Mouse (Mus musculus): ENCODE results near the gene Foxred2. TPM values are rescaled to one million over a fixed set of nuclear protein-coding genes. Genes with fewer than 3 reads are reported as not detected.

The Foxred2 gene
- total RNA-seq (2021), result under 1 TPM; 0.41 to 0.59 TPM
- long read RNA-seq, experiment 1, result 0 reads
- long read RNA-seq, experiment 2, result 0 reads

DNA sequence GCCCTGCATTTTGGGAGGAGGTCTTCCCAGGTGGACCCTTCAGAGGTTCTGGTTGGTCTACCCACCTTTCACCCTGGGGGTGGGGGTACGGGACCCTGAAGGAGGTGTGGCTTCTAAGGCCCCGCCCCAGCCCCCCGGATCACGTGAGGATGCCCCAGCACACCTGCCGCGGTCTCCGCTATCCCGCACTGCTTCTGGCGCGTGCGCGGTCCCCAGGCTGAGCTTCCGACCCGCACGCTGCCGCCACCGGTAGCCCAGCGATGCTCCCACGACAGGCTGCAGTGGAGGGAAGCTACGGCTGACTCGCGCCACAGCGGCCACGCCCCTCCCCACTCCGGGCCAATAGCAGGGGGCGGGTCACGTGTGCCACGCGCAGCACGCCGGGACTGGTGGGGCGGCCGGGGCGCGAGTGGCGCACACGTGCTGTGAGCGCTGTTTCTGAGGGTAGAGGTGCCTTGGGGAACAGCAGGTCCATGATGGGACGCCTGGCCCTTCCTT, at the start of gene Foxred2:
Foxred2 (minus strand) TSS at position 319 of the 498 bp plus-strand sequence.
- intact Hi-C loops (cut with DNase I), result no loop called here
- DNase-seq, result peak; percentile 77 to 83

GRCm38 (mm10) chr15:78003929-78004328, 47.4 kb upstream of the Foxred2 start:
- DNase-seq, result peak in 1 of 2 experiments; percentile 7
- intact Hi-C loops (cut with DNase I), result no loop called here

DNA sequence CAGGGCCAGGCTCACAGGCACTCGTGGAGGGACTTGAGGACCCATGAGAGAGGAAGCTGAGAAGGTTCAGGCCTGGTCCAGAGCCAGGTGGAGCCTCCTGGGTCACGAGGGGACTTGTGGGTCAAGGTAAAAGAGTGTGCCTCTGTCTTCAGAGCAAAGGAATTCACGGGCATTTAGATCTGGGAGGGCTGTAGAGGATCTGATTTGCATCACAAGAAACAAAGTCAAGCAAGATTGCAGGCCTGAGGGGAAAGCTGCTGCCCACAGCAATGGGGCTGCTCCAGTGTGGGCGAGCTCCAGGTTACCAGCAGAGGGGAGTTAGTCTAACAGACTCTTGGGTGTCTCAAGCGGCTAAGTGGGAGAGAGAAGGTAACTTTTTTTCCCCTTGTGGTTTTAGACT, 44.9 kb upstream of the Foxred2 start:
- intact Hi-C loops (cut with DNase I), result no loop called here
- DNase-seq, result no peak

GRCm38 (mm10) chr15:77988541-77988940, 32.0 kb upstream of the Foxred2 start:
- intact Hi-C loops (cut with DNase I), result no loop called here
- DNase-seq, result no peak

- intact Hi-C loops (cut with DNase I), result no loop called here
- DNase-seq, result no peak
These were observed 26.9 kb upstream of the Foxred2 start for GRCm38 (mm10) chr15:77983391-77983790.

GRCm38 (mm10) chr15:77982195-77982939, 25.8 kb upstream of the Foxred2 start:
- DNase-seq, result peak in 1 of 2 experiments; percentile 55
- intact Hi-C loops (cut with DNase I), result no loop called here

DNA sequence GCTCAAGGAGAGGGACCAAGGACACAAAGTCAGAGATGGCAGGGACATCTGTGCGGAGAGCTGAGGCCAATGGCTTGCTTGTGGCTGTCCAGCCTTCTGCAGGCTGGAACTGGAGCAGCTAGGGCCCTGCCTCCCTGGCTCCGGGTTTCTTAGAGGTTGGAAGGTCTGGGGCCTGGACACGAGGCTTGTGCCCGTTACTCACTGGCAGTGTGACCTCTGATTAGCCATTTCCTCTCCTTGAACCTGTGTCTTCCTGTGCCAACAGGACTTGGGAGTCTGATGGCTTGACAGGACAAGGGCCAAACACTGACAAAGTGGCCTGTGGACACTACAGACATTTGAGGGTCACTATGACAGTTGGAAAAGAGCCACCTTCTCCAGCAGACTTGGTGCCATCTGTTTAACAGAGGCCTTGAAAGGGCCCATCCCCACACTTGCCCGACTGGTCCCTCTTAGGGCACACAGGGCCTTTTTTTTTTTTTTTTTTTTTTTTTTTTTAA, 24.7 kb upstream of the Foxred2 start:
- no peak for DNase-seq
- intact Hi-C loops (cut with DNase I), result no loop called here

DNA sequence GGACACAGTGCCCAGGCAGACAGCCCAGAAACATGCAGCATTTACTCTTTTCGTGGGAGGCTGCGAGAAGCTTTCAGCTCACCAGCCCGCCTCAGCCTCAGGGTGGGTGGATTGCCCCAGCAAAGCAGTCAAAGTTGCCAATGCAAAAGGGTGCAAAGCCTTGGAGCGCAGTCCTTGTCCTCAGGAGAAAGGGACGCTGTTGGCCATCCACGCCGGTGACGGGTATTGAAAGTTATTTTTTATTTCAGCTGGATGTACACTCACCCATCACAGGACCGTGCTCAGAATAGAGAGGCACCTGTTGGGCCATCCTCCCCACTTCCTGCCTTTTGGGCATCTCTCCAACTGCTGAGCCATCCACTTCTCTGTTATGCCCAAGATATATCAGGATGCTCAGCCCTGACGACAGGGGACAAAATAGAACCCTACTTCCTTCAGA, 22.9 kb upstream of the Foxred2 start:
- intact Hi-C loops (cut with DNase I), result no loop called here
- no peak for DNase-seq

DNA sequence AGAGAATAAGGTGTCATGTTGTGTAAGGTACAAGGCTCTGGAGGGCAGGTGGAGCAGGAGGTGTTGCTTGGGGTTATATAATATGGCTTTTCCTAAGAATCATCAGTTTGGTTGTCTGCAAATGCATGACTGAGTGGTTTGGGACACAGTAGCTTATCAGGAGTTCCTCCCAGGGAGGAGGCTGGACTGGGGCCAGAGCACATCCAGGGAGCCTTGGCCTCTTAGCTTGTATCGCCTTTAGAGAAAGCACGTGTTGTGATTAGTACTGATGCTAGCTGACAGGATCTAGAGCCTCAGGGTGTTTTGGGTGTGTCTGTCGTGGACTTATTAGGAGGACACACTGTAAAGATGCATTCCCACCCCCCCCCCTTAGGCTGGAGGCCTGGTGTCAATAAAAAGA, 21.1 kb upstream of the Foxred2 start:
- no peak for DNase-seq
- intact Hi-C loops (cut with DNase I), result no loop called here

- intact Hi-C loops (cut with DNase I), result no loop called here
- DNase-seq, result no peak
These were observed 17.8 kb upstream of the Foxred2 start for GRCm38 (mm10) chr15:77974165-77974841.

DNA sequence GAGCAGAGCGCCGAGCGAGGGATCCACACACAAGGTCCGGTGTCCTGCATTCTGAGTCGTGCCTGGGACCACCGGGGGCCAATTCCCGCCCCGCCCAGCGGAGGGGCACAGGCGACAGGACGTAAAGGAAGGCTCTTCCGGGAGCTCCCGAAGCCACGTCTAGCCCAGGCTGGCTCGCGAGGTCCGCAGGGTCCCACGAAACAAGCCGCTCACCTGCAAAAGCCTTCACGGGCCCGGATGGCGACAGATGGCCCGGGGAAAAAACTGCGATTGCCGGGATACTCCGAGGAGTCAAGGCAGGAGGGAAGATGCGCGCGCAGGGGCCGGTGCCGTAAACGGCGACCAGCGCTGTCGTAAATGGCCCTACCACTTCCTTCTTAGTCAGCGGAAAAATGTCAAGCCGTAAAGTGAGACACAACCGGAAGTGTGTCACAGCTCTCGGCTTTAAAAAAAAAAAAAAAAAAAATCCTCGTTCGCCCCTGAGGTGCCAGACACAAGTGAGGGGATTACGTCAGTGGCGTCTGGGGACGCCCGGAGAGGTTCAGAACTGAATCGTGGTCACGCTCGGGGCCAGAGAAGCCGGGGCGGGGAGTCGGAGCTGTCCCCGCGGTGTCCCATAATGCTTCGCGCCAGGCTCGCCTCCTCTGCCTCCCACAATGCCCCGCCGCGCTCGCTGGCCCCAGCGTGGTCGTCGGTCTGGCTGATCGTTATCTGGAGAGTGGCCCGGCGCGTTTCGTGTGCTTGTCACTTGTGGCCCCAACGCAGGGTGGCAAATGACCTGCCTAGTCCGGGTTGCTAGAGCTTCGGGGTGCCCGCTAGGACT, 14.2 kb upstream of the Foxred2 start, which contains the start of gene Eif3d:
Eif3d (minus strand) TSS at position 344 of the 823 bp plus-strand sequence.
- peak; percentile 96 to 98 for DNase-seq
- intact Hi-C loops (cut with DNase I), result no loop called here

DNA sequence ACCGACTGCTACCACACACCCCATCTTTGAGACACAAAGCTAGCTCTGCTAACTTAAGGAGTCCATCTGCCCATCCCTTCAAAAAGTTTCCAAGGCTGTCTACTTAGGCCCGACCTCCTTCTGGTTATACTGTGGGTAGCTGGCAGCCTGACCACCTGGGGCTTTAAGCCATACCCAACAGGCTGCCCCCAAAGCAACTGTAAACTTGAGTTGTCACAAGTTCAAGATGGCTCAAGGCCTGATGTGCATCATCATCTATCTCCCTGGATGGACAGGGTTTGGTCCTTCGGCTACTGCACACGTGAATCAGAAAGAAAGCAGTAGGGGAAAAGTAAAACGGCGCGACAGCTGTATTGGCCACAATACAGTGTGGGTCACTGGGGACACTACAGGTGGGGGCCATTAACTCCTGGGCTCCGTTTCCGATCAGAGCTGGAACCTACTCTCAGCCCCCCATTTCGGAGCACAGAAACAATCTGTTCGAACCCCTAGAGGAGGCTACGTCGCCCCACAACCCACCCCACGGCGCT, 13.5 kb upstream of the Foxred2 start:
- no peak for DNase-seq
- intact Hi-C loops (cut with DNase I), result no loop called here

DNA sequence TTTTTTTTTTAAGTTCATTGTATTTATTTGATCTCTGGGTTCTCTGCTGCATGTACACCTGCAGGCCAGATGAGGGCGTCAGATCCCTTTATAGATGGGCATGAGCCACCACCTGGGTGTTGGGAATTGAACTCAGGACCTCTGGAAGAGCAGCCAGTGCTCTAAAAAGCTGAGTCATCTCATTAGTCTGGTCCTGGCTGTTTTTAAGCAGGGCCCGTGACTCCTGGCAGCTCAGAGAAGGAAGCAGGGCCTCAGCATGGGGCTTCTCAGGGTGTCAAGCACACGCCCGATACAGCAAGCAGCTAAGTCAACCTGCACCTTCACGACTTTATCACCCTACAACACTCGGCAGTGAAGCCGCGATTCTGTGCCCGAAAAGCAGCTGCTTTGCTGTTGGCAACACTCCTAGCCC, 8.6 kb upstream of the Foxred2 start:
- intact Hi-C loops (cut with DNase I), result no loop called here
- no peak for DNase-seq

DNA sequence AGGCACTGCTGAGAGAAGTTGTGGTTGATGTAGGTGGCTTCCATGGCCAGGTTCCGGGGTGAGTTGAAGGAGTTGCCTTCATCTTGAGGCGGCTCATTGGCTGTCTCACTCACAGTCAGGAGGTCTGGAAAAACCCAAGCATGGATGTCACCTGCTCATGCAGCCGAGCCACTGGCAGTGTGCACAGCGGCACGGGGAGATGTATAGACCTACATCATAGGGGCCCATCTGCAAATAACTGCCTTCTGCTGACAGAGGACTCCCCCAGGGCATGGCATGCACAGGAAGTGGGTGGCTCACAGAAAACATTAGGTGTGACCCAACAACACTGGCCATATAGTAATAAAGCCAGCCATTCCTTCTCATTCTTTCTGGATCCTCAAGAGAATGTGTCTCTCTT, 5.9 kb upstream of the Foxred2 start:
- intact Hi-C loops (cut with DNase I), result no loop called here
- DNase-seq, result no peak

DNA sequence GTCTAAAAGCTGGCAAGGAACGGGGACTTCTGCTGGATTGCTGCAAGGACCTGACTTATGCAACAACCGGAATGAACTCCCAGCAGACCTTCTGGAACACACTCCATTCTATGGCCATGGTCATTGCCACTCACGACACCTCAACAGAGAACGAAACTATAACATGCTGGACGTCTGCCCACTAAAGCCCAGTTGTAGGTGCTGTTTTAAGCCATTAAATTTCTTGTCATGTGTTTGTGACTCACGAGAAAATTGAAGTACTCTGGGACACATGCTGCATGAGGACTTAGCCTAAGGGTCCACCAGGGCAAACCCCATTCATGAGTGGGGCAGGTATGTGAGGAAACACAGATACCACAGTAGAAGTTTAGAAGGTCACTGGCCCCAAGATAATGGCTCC, 4.2 kb upstream of the Foxred2 start:
- intact Hi-C loops (cut with DNase I), result no loop called here
- DNase-seq, result no peak

- no peak for DNase-seq
- intact Hi-C loops (cut with DNase I), result no loop called here
These were observed 1.5 kb upstream of the Foxred2 start for GRCm38 (mm10) chr15:77958071-77958470.

GRCm38 (mm10) chr15:77957625-77958024, 1.1 kb upstream of the Foxred2 start:
- intact Hi-C loops (cut with DNase I), result no loop called here
- no peak for DNase-seq

GRCm38 (mm10) chr15:77955440-77956403, 800 bp downstream of the Foxred2 start:
- intact Hi-C loops (cut with DNase I), result no loop called here
- no peak for DNase-seq

- DNase-seq, result no peak
- intact Hi-C loops (cut with DNase I), result no loop called here
These were observed 2.2 kb downstream of the Foxred2 start for GRCm38 (mm10) chr15:77954362-77954761.
